Mouse (Mus musculus) forebrain, embryonic 12.5 days (tissue): ENCODE data around the gene Gp1ba. TPM values are rescaled to one million over a fixed set of nuclear protein-coding genes. Genes with fewer than 3 reads are reported as not detected.

Experiments
- ATAC-seq: fragments of 200-750 bp; cut with Nextera tagmentation; 2 replicates; pipeline ENCODE4 v1.8.0; 2017; ENCODE audit warnings: moderate TSS enrichment; ENCODE audit not compliant: low FRiP score
- H3K27ac ChIP-seq: fragments of 300-500 bp; sonication (generic); 2 replicates; pipeline ENCODE4 v1.5.1; 2016; ENCODE audit warnings: mild to moderate bottlenecking
- H3K27me3 ChIP-seq: fragments of 300-500 bp; sonication (generic); 2 replicates; pipeline ENCODE4 v1.6.1; 2016; ENCODE audit warnings: mild to moderate bottlenecking
- H3K36me3 ChIP-seq: fragments of 300-500 bp; sonication (generic); replicated peaks from 2 replicates; pipeline ENCODE4 v1.6.1; 2016; ENCODE audit warnings: mild to moderate bottlenecking
- H3K4me1 ChIP-seq: fragments of 300-500 bp; sonication (generic); 2 replicates; pipeline ENCODE4 v1.6.1; 2016
- H3K4me2 ChIP-seq: fragments of 300-500 bp; sonication (generic); 2 replicates; pipeline ENCODE4 v1.6.1; 2016; ENCODE audit warnings: mild to moderate bottlenecking, moderate library complexity
- H3K4me3 ChIP-seq: fragments of 300-500 bp; sonication (generic); replicated peaks from 2 replicates; pipeline ENCODE4 v1.5.1; 2016; ENCODE audit warnings: mild to moderate bottlenecking
- H3K9ac ChIP-seq: fragments of 300-500 bp; sonication (generic); 2 replicates; pipeline ENCODE4 v1.6.1; 2016; ENCODE audit warnings: mild to moderate bottlenecking
- H3K9me3 ChIP-seq: fragments of 300-500 bp; sonication (generic); 2 replicates; pipeline ENCODE4 v1.6.1; 2016
- WGBS: fragments of 180-500 bp; shearing (Covaris S2); methylation state at CpG from one replicate; pipeline ENCODE4 v1.1.7; 2016; 5-methylcytosine and 5-hydroxymethylcytosine counted together
- polyA plus RNA-seq: library from polyadenylated mRNA; unstranded; fragments of >200 nt; fragmentation: Nextera tagmentation; extraction: Ambion mirVana; gene quantifications from 2 replicates; pipeline ENCODE4 v1.2.1, GENCODE M21; 2016

Gp1ba gene
- 0.23 and 0.33 TPM in 2 replicates for polyA plus RNA-seq

- 67% methylated on average over 5 of the region's 5 CpGs for WGBS
- H3K4me2 ChIP-seq, result no peak within 1 kb of the TSS
- no peaks in the 10 kb centered on the region for H3K4me1 ChIP-seq
- H3K4me3 ChIP-seq, result no peak within 1 kb of the TSS
- peaks cover 13% of the 10 kb centered on the region; the same call in 1 of the 2 replicates for H3K36me3 ChIP-seq
- 0 out of 2 replicates have a peak, but pooled peaks cover 4% of the 10 kb centered on the region for H3K27me3 ChIP-seq
- no peak within 1 kb of the TSS for H3K27ac ChIP-seq
- no peak within 1 kb of the TSS for H3K9ac ChIP-seq
- no peak for ATAC-seq
- H3K9me3 ChIP-seq, result no peaks in the 10 kb centered on the region
Measured at GRCm38 (mm10) chr11:70638714-70639278, at the start of gene Gp1ba. Gene Gp1ba (plus strand): TSS chr11:70639122.

- H3K4me1 ChIP-seq, result peaks cover 12% of the 10 kb centered on the region
- H3K9ac ChIP-seq, result no peak overlapping the region
- no peak overlapping the region for H3K4me2 ChIP-seq
- no peak overlapping the region for H3K4me3 ChIP-seq
- WGBS, result 89% methylated on average over 1 of the region's 1 CpGs
- no peaks in the 10 kb centered on the region for H3K9me3 ChIP-seq
- ATAC-seq, result no peak
- H3K27ac ChIP-seq, result no peak overlapping the region
- H3K36me3 ChIP-seq, result no peaks in the 10 kb centered on the region
- no peaks in the 10 kb centered on the region for H3K27me3 ChIP-seq
Measured at GRCm38 (mm10) chr11:70591733-70592132, 47.2 kb upstream of the Gp1ba start.

GRCm38 (mm10) chr11:70594253-70594989, 44.5 kb upstream of the Gp1ba start:
- Histone ChIP-seq H3K27ac (no peak overlapping the region), H3K4me2 (no peak overlapping the region), H3K4me1 (peaks cover 12% of the 10 kb centered on the region), H3K36me3 (peaks cover 19% of the 10 kb centered on the region), H3K9ac (no peak overlapping the region), H3K27me3 (no peaks in the 10 kb centered on the region), H3K4me3 (no peak overlapping the region), H3K9me3 (no peaks in the 10 kb centered on the region)
- ATAC-seq, result no peak
- WGBS, result 87% methylated on average over 15 of the region's 15 CpGs

- H3K9me3 ChIP-seq, result no peaks in the 10 kb centered on the region
- no peak overlapping the region for H3K4me3 ChIP-seq
- H3K36me3 ChIP-seq, result peaks cover 19% of the 10 kb centered on the region
- no peak overlapping the region for H3K9ac ChIP-seq
- no peaks in the 10 kb centered on the region for H3K27me3 ChIP-seq
- H3K27ac ChIP-seq, result peak overlapping the region; percentile 27
- H3K4me2 ChIP-seq, result no peak overlapping the region
- ATAC-seq, result no peak
- 84% methylated on average over 2 of the region's 2 CpGs for WGBS
- peaks cover 12% of the 10 kb centered on the region for H3K4me1 ChIP-seq
Measured at GRCm38 (mm10) chr11:70595638-70596037, 43.3 kb upstream of the Gp1ba start.

- H3K9me3 ChIP-seq, result no peaks in the 10 kb centered on the region
- no peak overlapping the region for H3K4me3 ChIP-seq
- 37% methylated on average over 4 of the region's 4 CpGs for WGBS
- H3K27ac ChIP-seq, result peak overlapping the region; percentile 27
- H3K36me3 ChIP-seq, result peaks cover 19% of the 10 kb centered on the region
- no peaks in the 10 kb centered on the region for H3K27me3 ChIP-seq
- no peak for ATAC-seq
- H3K4me2 ChIP-seq, result no peak overlapping the region
- H3K9ac ChIP-seq, result no peak overlapping the region
- peaks cover 12% of the 10 kb centered on the region for H3K4me1 ChIP-seq
Measured at GRCm38 (mm10) chr11:70596094-70596493, 42.8 kb upstream of the Gp1ba start.

- ATAC-seq, result no peak
- Histone ChIP-seq H3K4me2 (no peak overlapping the region), H3K36me3 (peaks cover 29% of the 10 kb centered on the region), H3K4me3 (no peak overlapping the region), H3K27ac (no peak overlapping the region; the same call in 1 of the 2 replicates), H3K4me1 (peaks cover 12% of the 10 kb centered on the region), H3K9me3 (no peaks in the 10 kb centered on the region), H3K27me3 (no peaks in the 10 kb centered on the region), H3K9ac (no peak overlapping the region)
- 82% methylated on average over 6 of the region's 6 CpGs for WGBS
Measured at GRCm38 (mm10) chr11:70597301-70597700, 41.6 kb upstream of the Gp1ba start.

GRCm38 (mm10) chr11:70598451-70598953, 40.4 kb upstream of the Gp1ba start:
- peaks cover 12% of the 10 kb centered on the region for H3K4me1 ChIP-seq
- 90% methylated on average over 9 of the region's 9 CpGs for WGBS
- H3K9me3 ChIP-seq, result no peaks in the 10 kb centered on the region
- H3K4me3 ChIP-seq, result no peak overlapping the region
- H3K4me2 ChIP-seq, result no peak overlapping the region
- peaks cover 36% of the 10 kb centered on the region for H3K36me3 ChIP-seq
- H3K27ac ChIP-seq, result no peak overlapping the region
- no peak overlapping the region for H3K9ac ChIP-seq
- no peaks in the 10 kb centered on the region for H3K27me3 ChIP-seq
- no peak for ATAC-seq

- Histone ChIP-seq H3K27ac (no peak overlapping the region), H3K4me3 (no peak overlapping the region), H3K27me3 (no peaks in the 10 kb centered on the region), H3K4me2 (no peak overlapping the region), H3K9me3 (no peaks in the 10 kb centered on the region), H3K36me3 (peaks cover 77% of the 10 kb centered on the region), H3K4me1 (no peaks in the 10 kb centered on the region), H3K9ac (no peak overlapping the region)
- no peak for ATAC-seq
- 61% methylated on average over 14 of the region's 14 CpGs for WGBS
Measured at GRCm38 (mm10) chr11:70605024-70605566, 33.8 kb upstream of the Gp1ba start.

GRCm38 (mm10) chr11:70606717-70607116, 32.2 kb upstream of the Gp1ba start:
- Histone ChIP-seq H3K4me2 (no peak overlapping the region), H3K9ac (no peak overlapping the region), H3K36me3 (peaks cover 88% of the 10 kb centered on the region), H3K4me3 (no peak overlapping the region), H3K9me3 (no peaks in the 10 kb centered on the region), H3K4me1 (no peaks in the 10 kb centered on the region), H3K27ac (no peak overlapping the region), H3K27me3 (no peaks in the 10 kb centered on the region)
- WGBS, result 81% methylated on average over 12 of the region's 12 CpGs
- no peak for ATAC-seq

GRCm38 (mm10) chr11:70607611-70608010, 31.3 kb upstream of the Gp1ba start:
- no peaks in the 10 kb centered on the region for H3K9me3 ChIP-seq
- H3K27me3 ChIP-seq, result no peaks in the 10 kb centered on the region
- H3K27ac ChIP-seq, result no peak overlapping the region
- H3K9ac ChIP-seq, result no peak overlapping the region
- ATAC-seq, result no peak
- no peak overlapping the region for H3K4me3 ChIP-seq
- 90% methylated on average over 9 of the region's 9 CpGs for WGBS
- H3K36me3 ChIP-seq, result peaks cover 88% of the 10 kb centered on the region
- H3K4me2 ChIP-seq, result no peak overlapping the region
- no peaks in the 10 kb centered on the region for H3K4me1 ChIP-seq

GRCm38 (mm10) chr11:70608381-70609066, 30.4 kb upstream of the Gp1ba start:
- no peak for ATAC-seq
- Histone ChIP-seq H3K27ac (no peak overlapping the region), H3K36me3 (peaks cover 92% of the 10 kb centered on the region), H3K4me2 (no peak overlapping the region), H3K4me1 (no peaks in the 10 kb centered on the region), H3K4me3 (no peak overlapping the region), H3K27me3 (no peaks in the 10 kb centered on the region), H3K9me3 (no peaks in the 10 kb centered on the region), H3K9ac (no peak overlapping the region)
- 92% methylated on average over 26 of the region's 26 CpGs for WGBS

- H3K4me3 ChIP-seq, result no peak overlapping the region
- no peak for ATAC-seq
- H3K4me2 ChIP-seq, result no peak overlapping the region
- peaks cover 11% of the 10 kb centered on the region; the same call in 1 of the 2 replicates for H3K27me3 ChIP-seq
- no peak overlapping the region for H3K9ac ChIP-seq
- H3K9me3 ChIP-seq, result no peaks in the 10 kb centered on the region
- 81% methylated on average over 4 of the region's 4 CpGs for WGBS
- peaks cover 78% of the 10 kb centered on the region for H3K36me3 ChIP-seq
- H3K4me1 ChIP-seq, result peaks cover 12% of the 10 kb centered on the region
- no peak overlapping the region for H3K27ac ChIP-seq
Measured at GRCm38 (mm10) chr11:70610752-70611151, 28.2 kb upstream of the Gp1ba start.
